Mouse (Mus musculus) cerebellum, adult 2 months (tissue): ENCODE results near the gene 2810459M11Rik. TPM values are rescaled to one million over a fixed set of nuclear protein-coding genes. Genes with fewer than 3 reads are reported as not detected.
"Not testable (repeated sequence)": the region's sequence is repeated elsewhere in the genome, so short reads cannot be mapped to it uniquely, and the experiment has no call there.

Experiments used
- DNase-seq, 2 experiments: peaks; one replicate each; pipeline ENCODE4 v3.0.0; 2021
- H3K27ac ChIP-seq: fragments of 200-500 bp; 2 replicates; pipeline ENCODE4 v1.5.1; 2012; ENCODE audit warnings: low read length, control low read depth, inconsistent platforms; ENCODE audit not compliant: insufficient read depth
- H3K27me3 ChIP-seq: fragments of 200-500 bp; 2 replicates; pipeline ENCODE4 v1.6.1; 2012; ENCODE audit warnings: inconsistent platforms, mild to moderate bottlenecking, low read length, moderate library complexity; ENCODE audit not compliant: control insufficient read depth, insufficient read depth
- H3K4me1 ChIP-seq: fragments of 200-500 bp; 2 replicates; pipeline ENCODE4 v1.6.1; 2011; ENCODE audit warnings: low read length; ENCODE audit not compliant: control insufficient read depth, insufficient read depth
- H3K4me3 ChIP-seq: fragments of 200-500 bp; replicated peaks from 2 replicates; pipeline ENCODE3; 2011; ENCODE audit warnings: mild to moderate bottlenecking, low read depth, low read length, control low read depth; ENCODE audit not compliant: insufficient read depth
- CTCF ChIP-seq: fragments of 200-500 bp; IDR thresholded peaks from 2 replicates; pipeline ENCODE4 v1.5.1; 2011; ENCODE audit warnings: low read depth, mild to moderate bottlenecking, control low read depth, low read length, moderate library complexity, borderline replicate concordance; ENCODE audit not compliant: insufficient read depth
- POLR2A ChIP-seq: fragments of 200-500 bp; IDR thresholded peaks from 2 replicates; pipeline ENCODE4 v1.6.1; 2011; ENCODE audit warnings: low read length, control low read depth, borderline replicate concordance; ENCODE audit not compliant: insufficient read depth
- WGBS: fragments of 180-500 bp; shearing (Covaris S2); methylation state at CpG from one replicate; pipeline ENCODE4 v1.1.7; 2018; 5-methylcytosine and 5-hydroxymethylcytosine counted together
- polyA plus RNA-seq: library from polyadenylated mRNA; depleted of rRNA; stranded (reverse); fragments of >200 nt; gene quantifications from 2 replicates; pipeline ENCODE4 v1.2.3, GENCODE M21; 2012; rRNA removed

2810459M11Rik gene
- polyA plus RNA-seq: 6.0 and 6.9 TPM in 2 replicates

DNA sequence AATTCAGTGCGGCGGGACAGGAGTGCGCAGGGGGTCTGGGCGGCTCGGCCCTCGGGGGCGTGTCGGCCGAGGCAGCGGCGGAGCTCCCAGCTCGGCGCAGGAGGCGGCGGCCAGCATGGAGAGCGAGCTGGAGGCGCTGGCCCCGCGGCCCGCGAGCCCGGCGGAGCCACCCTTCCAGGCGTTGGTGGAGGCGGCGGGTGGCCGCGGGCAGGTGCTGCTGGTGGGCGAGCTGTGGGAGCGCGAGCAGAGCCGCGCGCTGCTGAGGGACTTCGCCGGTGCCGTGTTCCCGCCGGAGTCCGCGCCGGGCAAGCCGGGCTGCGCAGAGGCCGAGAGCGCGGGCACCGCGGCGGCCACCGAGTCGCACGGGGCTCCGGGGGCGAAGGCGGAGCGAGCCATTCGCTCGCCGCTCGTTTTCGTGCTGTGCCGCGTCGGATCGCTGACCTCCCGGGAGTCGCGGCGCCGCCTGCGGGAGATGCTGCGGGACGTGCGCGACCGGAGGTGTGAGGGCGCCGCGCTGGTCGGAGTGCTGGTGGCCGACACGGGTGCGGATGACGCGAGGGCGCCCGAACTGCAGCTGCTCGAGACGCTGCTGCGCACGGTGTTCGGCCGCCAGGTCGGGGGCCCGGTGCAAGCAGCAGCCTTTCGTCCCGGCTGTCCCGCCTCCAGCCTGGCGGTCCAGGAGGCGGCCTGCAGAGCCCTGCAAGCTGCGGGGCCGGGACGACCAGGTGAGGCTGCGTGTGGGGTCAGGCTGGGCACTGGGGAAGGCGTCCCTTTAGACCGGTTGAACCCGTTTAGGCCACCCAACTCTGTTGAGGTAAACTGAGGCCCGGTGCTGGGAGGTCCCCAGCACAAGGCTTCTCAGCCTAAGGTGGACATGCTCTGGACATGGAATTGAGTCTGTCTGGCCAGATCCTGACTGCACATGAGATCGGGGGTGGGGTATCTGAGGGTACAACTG, at the start of gene 2810459M11Rik:
TSS of gene 2810459M11Rik (plus strand) at position 16 of the 958 bp plus-strand sequence.
- Histone ChIP-seq H3K27ac (no peak within 1 kb of the TSS), H3K4me1 (no peaks in the 10 kb centered on the region), H3K4me3 (peak within 1 kb of the TSS; percentile 41), H3K27me3 (peaks cover 2% of the 10 kb centered on the region; the same call in 1 of the 2 replicates)
- DNase-seq: peak; percentile 36 to 51
- no peak for TF ChIP-seq POLR2A
- no peak for TF ChIP-seq CTCF
- 1% methylated on average over 108 of the region's 110 CpGs for WGBS

GRCm38 (mm10) chr1:85997221-85997620, 48.4 kb upstream of the 2810459M11Rik start:
- H3K27me3 ChIP-seq: no peaks in the 10 kb centered on the region
- WGBS: 100% methylated on average over 1 of the region's 1 CpGs
- H3K4me3 ChIP-seq: no peak overlapping the region
- H3K27ac ChIP-seq: no peak overlapping the region
- no peak for DNase-seq
- TF ChIP-seq CTCF (no peak), POLR2A (no peak)
- no peaks in the 10 kb centered on the region for H3K4me1 ChIP-seq

DNA sequence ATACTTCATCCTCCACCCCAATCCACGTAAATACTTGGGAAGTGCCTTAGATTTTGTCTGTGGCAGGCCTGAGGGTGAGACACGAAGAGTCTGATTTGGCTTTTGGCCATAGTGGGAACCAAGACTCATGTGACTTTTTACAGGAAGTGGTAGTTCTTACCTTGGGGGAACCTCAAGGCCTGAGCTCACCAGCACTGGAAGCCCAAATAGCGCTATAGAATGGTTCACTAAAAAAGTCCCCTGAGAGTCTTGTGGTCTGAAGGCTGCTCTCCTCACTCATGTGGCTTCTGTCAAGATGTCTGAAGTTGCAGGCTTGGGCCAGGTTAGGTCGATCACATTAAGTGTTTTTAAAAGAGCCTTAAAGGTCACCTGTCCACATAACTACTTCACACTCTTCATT, 47.7 kb upstream of the 2810459M11Rik start:
- DNase-seq: no peak
- WGBS: 86% methylated on average over 4 of the region's 4 CpGs
- TF ChIP-seq CTCF: no peak
- no peak for TF ChIP-seq POLR2A

DNA sequence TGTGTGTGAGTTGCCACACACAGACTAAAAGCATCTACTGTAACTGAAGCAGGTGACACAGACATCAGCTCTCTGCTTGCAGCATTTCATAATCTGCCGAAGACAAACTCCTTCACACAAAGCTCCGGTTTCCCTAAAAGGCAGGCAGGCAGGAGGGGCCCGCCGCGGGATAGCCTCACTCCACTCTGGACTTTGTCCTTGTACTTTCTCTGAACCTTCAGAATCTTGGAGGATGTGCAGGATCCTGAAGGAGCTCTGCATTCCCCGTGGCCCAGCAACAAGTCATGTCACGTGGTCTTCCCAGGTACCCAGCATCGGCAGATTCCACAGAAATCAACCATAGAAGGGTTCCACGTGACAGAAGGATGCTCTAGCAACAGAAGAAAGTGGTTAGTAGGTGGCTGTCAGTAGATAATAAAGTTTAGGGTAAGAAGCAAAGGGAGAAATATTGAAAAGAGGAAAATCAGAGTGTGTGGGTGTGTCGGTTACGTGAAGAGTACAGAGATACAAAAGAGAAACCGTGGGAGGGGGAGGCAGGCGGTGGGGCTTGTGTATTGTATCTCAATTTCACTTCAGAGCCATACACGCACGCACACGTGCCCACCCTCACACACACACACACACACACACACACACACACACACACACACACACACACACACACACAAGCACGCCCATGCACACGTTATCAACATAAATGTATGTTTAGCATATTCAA, 45.7 kb upstream of the 2810459M11Rik start:
- Histone ChIP-seq H3K4me3 (no peak overlapping the region), H3K27me3 (no peaks in the 10 kb centered on the region), H3K27ac (no peak overlapping the region), H3K4me1 (no peaks in the 10 kb centered on the region)
- WGBS: 71% methylated on average over 18 of the region's 18 CpGs
- TF ChIP-seq POLR2A: no peak
- no peak for TF ChIP-seq CTCF
- DNase-seq: no peak

More for the DNA sequence above, 47.7 kb upstream of the 2810459M11Rik start:
- no peak overlapping the region for H3K4me3 ChIP-seq
- no peaks in the 10 kb centered on the region for H3K4me1 ChIP-seq
- no peak overlapping the region for H3K27ac ChIP-seq
- no peaks in the 10 kb centered on the region for H3K27me3 ChIP-seq

DNA sequence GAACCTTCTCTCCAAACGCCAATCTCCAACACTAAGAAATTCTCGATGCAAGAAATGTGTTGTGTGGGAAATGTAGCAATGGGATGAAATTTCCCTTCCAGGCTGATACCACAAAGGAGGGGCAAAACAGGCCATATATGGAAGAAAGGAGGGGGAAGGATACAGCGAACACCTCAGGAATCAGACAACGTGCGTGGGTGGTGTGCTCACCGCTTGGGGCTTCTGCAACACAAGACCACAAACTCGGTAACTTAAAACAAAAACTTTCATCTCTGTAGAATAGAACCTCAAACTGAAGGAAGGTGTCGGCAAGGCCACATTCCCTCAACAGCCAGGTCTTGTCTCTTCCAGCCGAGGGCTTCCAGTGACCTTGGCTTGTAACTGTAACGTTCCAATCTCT, 40.1 kb upstream of the 2810459M11Rik start:
- 96% methylated on average over 10 of the region's 10 CpGs for WGBS
- Histone ChIP-seq H3K4me3 (no peak overlapping the region), H3K27me3 (no peaks in the 10 kb centered on the region; the same call in 1 of the 2 replicates), H3K4me1 (no peaks in the 10 kb centered on the region), H3K27ac (no peak overlapping the region)
- DNase-seq: no peak
- TF ChIP-seq CTCF (no peak), POLR2A (no peak)

GRCm38 (mm10) chr1:86006040-86006439, 39.6 kb upstream of the 2810459M11Rik start:
- Histone ChIP-seq H3K27me3 (no peaks in the 10 kb centered on the region; the same call in 1 of the 2 replicates), H3K4me3 (no peak overlapping the region), H3K27ac (no peak overlapping the region), H3K4me1 (no peaks in the 10 kb centered on the region)
- WGBS: 94% methylated on average over 6 of the region's 6 CpGs
- no peak for DNase-seq
- TF ChIP-seq POLR2A (no peak), CTCF (no peak)

- TF ChIP-seq POLR2A: no peak
- peak; percentile 91 for TF ChIP-seq CTCF
- H3K27ac ChIP-seq: no peak overlapping the region
- WGBS: 4% methylated on average over 7 of the region's 7 CpGs
Observed at GRCm38 (mm10) chr1:86007778-86008177, 37.9 kb upstream of the 2810459M11Rik start.

GRCm38 (mm10) chr1:86015758-86016157, 29.9 kb upstream of the 2810459M11Rik start:
- not testable (repeated sequence) for DNase-seq
- WGBS: 98% methylated on average over 9 of the region's 9 CpGs

More at GRCm38 (mm10) chr1:86007778-86008177, 37.9 kb upstream of the 2810459M11Rik start:
- Histone ChIP-seq H3K4me1 (no peaks in the 10 kb centered on the region), H3K27me3 (no peaks in the 10 kb centered on the region; the same call in 1 of the 2 replicates), H3K4me3 (no peak overlapping the region)
- peak; percentile 73 to 82 for DNase-seq

More at GRCm38 (mm10) chr1:86015758-86016157, 29.9 kb upstream of the 2810459M11Rik start:
- not testable (repeated sequence) for H3K4me1 ChIP-seq, H3K27me3 ChIP-seq, H3K4me3 ChIP-seq, H3K27ac ChIP-seq
